Mouse (Mus musculus): Measurements from ENCODE around the gene Rps6.

- TF ChIP-seq GATA1 (IDR thresholded peaks at IDR 0.05; ENCODE audit: borderline replicate concordance, low read length) (no peak), FLI1 (IDR thresholded peaks at IDR 0.05; ENCODE audit: low read length) (no peak)
These were observed 48.7 kb upstream of the Rps6 start for GRCm38 (mm10) chr4:86905869-86906268.
